Mouse (Mus musculus) thymus, postnatal 14 days (tissue): ENCODE data around the gene Rbfox1.

Experiments
- DNase-seq: peaks from one replicate; pipeline ENCODE4 v3.0.0; 2021

Rbfox1 gene

GRCm38 (mm10) chr16:6503573-6504331, 618.6 kb downstream of the Rbfox1 start:
- DNase-seq: peak; percentile 13

- no peak for DNase-seq
Observed at GRCm38 (mm10) chr16:6508924-6509323, 623.8 kb downstream of the Rbfox1 start.

GRCm38 (mm10) chr16:6519474-6519873, 634.3 kb downstream of the Rbfox1 start:
- no peak for DNase-seq

GRCm38 (mm10) chr16:6525507-6526170, 640.5 kb downstream of the Rbfox1 start:
- no peak for DNase-seq

GRCm38 (mm10) chr16:6531459-6531858, 646.3 kb downstream of the Rbfox1 start:
- DNase-seq: no peak

GRCm38 (mm10) chr16:6532077-6532995, 647.2 kb downstream of the Rbfox1 start:
- DNase-seq: no peak

GRCm38 (mm10) chr16:6555776-6556175, 670.6 kb downstream of the Rbfox1 start:
- DNase-seq: no peak

GRCm38 (mm10) chr16:6557726-6558125, 672.6 kb downstream of the Rbfox1 start:
- no peak for DNase-seq

GRCm38 (mm10) chr16:6584700-6585099, 699.5 kb downstream of the Rbfox1 start:
- DNase-seq: no peak

- no peak for DNase-seq
Observed at GRCm38 (mm10) chr16:6585204-6585603, 700.0 kb downstream of the Rbfox1 start.

- DNase-seq: no peak
Observed at GRCm38 (mm10) chr16:6616526-6616925, 731.4 kb downstream of the Rbfox1 start.

GRCm38 (mm10) chr16:6640330-6640729, 755.2 kb downstream of the Rbfox1 start:
- no peak for DNase-seq

GRCm38 (mm10) chr16:6646941-6647340, 761.8 kb downstream of the Rbfox1 start:
- DNase-seq: no peak

- no peak for DNase-seq
Observed at GRCm38 (mm10) chr16:6648753-6649152, 763.6 kb downstream of the Rbfox1 start.

GRCm38 (mm10) chr16:6658594-6658993, 773.4 kb downstream of the Rbfox1 start:
- no peak for DNase-seq

- DNase-seq: no peak
Observed at GRCm38 (mm10) chr16:6686076-6686757, 801.1 kb downstream of the Rbfox1 start.

- DNase-seq: no peak
Observed at GRCm38 (mm10) chr16:6704847-6705246, 819.7 kb downstream of the Rbfox1 start.

GRCm38 (mm10) chr16:6712341-6712740, 827.2 kb downstream of the Rbfox1 start:
- DNase-seq: no peak

GRCm38 (mm10) chr16:6715245-6715644, 830.1 kb downstream of the Rbfox1 start:
- no peak for DNase-seq

GRCm38 (mm10) chr16:6716214-6716911, 831.2 kb downstream of the Rbfox1 start:
- no peak for DNase-seq

GRCm38 (mm10) chr16:6719027-6719426, 833.9 kb downstream of the Rbfox1 start:
- no peak for DNase-seq

- DNase-seq: no peak
Observed at GRCm38 (mm10) chr16:6732646-6733045, 847.5 kb downstream of the Rbfox1 start.
